Mouse (Mus musculus) small intestine, adult 2 months (tissue): Measurements from ENCODE around the gene Hnrnph3.

Experiments
- CTCF ChIP-seq: fragments of 200-500 bp; IDR thresholded peaks from 2 replicates; pipeline ENCODE4 v1.5.1; 2012; ENCODE audit warnings: low read depth, mild to moderate bottlenecking, control low read depth, inconsistent platforms, low read length, moderate library complexity, mixed read lengths; ENCODE audit not compliant: insufficient replicate concordance, insufficient read length; ENCODE audit errors: extremely low read depth
- POLR2A ChIP-seq: fragments of 200-500 bp; IDR thresholded peaks from 2 replicates; pipeline ENCODE4 v1.6.1; 2012; ENCODE audit warnings: low read depth, mild to moderate bottlenecking, control low read depth, inconsistent platforms, low read length, moderate library complexity

- TF ChIP-seq CTCF (no peak), POLR2A (no peak)
Measured at GRCm38 (mm10) chr10:63052011-63052410, 28.0 kb upstream of the Hnrnph3 start.
